Mouse (Mus musculus): ENCODE results near the gene Tent2.

Tent2 gene

DNA sequence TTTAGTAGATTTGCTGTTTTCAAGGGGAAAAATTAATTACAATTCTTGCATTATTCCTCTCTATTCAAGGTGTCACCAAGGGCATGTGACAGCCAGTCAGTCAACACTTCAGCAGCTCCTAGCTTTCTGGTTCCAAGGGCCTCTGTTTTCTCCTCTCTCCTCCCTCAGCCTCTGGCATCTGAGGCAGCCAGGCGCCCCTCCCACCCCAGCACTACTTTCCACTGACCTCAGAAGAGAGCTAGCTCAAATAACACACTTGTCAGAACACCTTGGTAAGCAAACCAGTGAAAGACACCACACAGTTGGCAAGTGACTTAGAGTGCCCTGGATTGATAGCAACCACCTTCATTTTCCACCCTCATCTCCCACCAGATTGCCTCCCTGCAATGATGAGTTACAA lies 54.1 kb downstream of the Tent2 start:
- no peak for DNase-seq

- peak; percentile 65 to 75 for DNase-seq
These were observed 55.1 kb downstream of the Tent2 start for GRCm38 (mm10) chr13:93137098-93137497.

- DNase-seq, result no peak
These were observed 55.9 kb downstream of the Tent2 start for GRCm38 (mm10) chr13:93136251-93136650.

DNA sequence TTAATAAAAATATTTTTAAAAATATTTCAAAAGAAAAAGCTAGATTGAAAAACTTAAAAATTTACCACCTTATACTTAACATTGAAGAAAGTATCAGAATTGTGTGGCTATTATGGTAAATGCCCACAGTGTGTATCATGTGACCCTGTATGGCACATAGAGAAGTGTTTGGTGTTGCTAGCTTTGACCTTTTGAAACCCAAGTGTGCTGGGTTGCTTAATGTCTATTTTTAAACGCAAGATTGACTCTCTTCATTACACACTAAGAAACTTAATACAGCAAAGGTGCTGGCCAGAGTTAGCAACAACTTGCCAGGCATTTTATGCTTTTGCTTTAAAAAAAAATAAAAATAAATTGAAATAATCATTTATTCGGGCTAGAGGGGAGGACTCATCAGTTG lies 56.7 kb downstream of the Tent2 start:
- DNase-seq, result no peak

DNA sequence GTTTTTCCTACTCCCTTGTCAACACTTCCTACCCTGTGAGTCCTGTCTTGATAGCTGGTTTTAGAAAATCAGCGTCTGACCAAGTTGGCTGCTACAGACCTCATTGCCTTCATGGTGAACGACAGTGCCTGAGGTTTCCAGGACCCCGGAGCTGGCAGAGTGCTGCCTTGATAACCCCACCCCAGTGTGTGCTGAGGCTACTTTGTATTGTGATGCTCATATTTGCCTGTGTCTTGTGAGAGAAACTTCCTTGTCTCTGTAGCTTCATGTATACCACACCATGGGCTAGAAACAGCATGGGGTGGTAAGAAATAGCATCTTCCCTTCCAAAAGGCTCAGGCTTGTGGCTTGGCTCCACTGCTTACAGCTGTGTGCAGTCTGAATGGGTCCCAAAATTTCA lies 61.5 kb downstream of the Tent2 start:
- DNase-seq, result no peak

DNA sequence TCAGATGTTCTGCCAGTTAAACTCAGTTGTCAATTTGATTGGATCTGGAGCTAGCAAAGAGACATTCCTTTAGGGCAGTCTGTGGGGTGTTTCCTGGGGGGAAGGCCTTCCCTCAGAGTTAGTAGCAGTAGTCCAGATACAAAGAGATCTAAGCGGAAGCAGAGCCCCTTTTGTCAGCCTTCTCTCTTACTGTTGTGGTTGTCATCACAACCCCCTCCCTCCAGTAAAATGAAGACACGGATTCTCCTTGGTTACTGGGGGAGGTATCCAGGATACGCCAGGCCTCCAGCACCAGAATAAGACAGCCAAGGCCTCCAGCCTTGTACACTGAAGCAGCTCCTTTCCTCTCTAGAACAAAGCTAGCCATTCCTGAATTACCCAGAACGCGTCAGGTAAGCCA lies 63.2 kb downstream of the Tent2 start:
- no peak for DNase-seq

DNA sequence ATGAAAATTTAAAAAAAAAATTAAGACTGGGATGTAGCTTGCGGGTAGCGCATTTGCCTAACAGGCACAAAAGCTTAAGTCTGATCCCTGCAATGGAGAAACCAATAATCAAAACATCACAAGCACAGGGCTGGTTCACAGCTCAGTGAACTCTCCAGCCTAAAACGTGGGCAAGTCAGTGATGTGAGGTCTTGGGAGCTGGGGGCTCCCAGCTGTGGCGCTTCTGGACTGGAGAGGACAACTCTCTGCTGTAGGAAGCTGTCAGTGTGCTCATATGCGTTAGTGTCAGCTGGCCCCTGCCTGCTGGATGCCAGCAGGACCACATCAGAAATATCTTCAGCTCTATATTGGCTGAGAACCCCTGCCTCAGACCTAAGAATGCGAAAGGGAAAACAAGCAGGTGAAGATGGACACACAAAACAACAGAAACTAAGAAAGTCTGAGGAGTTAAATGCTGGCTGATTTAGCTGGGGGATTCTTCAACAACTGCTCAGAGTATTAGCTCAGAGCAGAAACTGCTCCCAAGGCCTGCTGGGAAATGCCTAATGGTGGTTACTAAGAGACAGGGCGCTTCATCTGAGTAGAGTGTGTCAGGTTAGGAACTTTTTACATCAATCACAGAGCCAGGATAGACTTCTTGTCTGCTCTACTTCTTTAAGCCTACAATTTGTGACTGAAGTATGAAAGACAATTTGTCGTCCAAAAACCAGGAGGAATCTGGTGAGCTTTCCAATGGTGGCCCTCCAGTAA lies 63.9 kb downstream of the Tent2 start:
- DNase-seq, result no peak

DNA sequence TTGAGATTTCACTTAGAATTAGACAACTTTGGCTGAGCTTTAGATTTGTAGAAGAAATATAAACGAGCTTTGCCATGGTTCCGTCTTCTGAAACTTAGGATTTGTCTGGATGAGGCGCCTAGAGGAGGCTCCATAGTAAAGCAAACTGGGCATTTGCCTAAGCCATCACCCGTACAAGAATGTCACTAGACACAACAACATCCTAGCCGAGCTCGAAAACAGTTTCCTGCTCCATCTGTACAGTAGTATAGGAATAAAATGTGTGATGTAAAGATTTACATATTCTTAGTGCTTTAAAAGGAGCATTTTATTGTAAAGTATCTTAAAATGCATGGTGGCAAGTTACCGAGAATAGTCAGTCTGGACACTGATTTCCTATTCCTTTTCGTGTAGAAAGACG lies 69.9 kb downstream of the Tent2 start:
- no peak for DNase-seq

DNA sequence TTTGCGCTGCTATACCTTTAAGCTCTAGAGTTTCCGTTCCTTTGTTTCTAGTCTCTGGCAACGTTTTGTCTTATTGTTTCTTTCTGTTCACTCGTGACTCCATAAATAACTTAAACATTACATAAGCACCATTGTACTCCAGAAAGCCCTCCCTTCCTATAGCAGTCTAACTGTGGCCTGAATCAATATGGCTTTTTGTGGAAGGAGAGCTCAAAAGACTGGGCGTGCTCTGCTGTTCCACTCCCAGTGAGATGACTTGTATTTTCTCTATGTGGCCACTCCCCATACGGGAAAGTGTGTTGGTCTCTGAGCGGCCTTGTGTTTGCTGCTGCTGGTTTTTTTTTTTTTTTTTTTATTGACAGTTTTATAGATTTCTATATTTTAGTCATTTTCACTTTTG lies 74.9 kb downstream of the Tent2 start:
- no peak for DNase-seq

- no peak for DNase-seq
These were observed 89.7 kb downstream of the Tent2 start for GRCm38 (mm10) chr13:93102340-93103090.

GRCm38 (mm10) chr13:93098596-93098995 lies 93.6 kb downstream of the Tent2 start:
- DNase-seq, result peak; percentile 48 to 71

GRCm38 (mm10) chr13:93096643-93097042 lies 95.5 kb downstream of the Tent2 start:
- DNase-seq, result no peak
